Mouse (Mus musculus): ENCODE measurements around the gene Ntf5. TPM values are rescaled to one million over a fixed set of nuclear protein-coding genes. Genes with fewer than 3 reads are reported as not detected.
A peak's percentile ranks its signal among the peaks of the same experiment; 100 is the strongest.

The Ntf5 gene
- total and polyA plus RNA-seq, 2 experiments from 2014 or later = 0.16 TPM

GRCm38 (mm10) chr7:45408949-45409348 is 4.5 kb upstream of the Ntf5 start:
- Histone ChIP-seq H3K4me3 (ENCODE audit: low read length) (no peak overlapping the region), H3K36me3 (ENCODE audit: insufficient read depth, low read length) (no peaks in the 10 kb centered on the region), H3K4me1 (ENCODE audit: insufficient read depth, low read length) (peaks cover 7% of the 10 kb centered on the region), H3K9me3 (ENCODE audit: low read length) (no peaks in the 10 kb centered on the region), H3K4me2 (ENCODE audit: low read depth, low read length) (no peak overlapping the region), H3K9ac (replicated peaks; ENCODE audit: low read length) (no peak overlapping the region), H3K27me3 (ENCODE audit: insufficient read depth, low read length) (peaks cover 73% of the 10 kb centered on the region), H3K27ac (no peak overlapping the region)
- no peak for TF ChIP-seq CTCF (IDR thresholded peaks at IDR 0.05; ENCODE audit: low read depth)
- no peak for ATAC-seq
- no peak for DNase-seq (ENCODE audit: low spot score)
- WGBS = 91% methylated on average over 17 of the region's 17 CpGs

- no peak for DNase-seq (ENCODE audit: low spot score)
- peaks cover 80% of the 10 kb centered on the region for H3K27me3 ChIP-seq (ENCODE audit: insufficient read depth, low read length)
- H3K4me2 ChIP-seq (ENCODE audit: low read depth, low read length) = no peak overlapping the region
- no peak overlapping the region for H3K27ac ChIP-seq
- no peak for TF ChIP-seq CTCF (IDR thresholded peaks at IDR 0.05; ENCODE audit: low read depth)
- no peak overlapping the region for H3K4me3 ChIP-seq (ENCODE audit: low read length)
- 90% methylated on average over 8 of the region's 8 CpGs for WGBS
- no peaks in the 10 kb centered on the region for H3K9me3 ChIP-seq (ENCODE audit: low read length)
- H3K9ac ChIP-seq (replicated peaks; ENCODE audit: low read length) = no peak overlapping the region
- no peak for ATAC-seq
- peaks cover 10% of the 10 kb centered on the region for H3K4me1 ChIP-seq (ENCODE audit: insufficient read depth, low read length)
- H3K36me3 ChIP-seq (ENCODE audit: insufficient read depth, low read length) = no peaks in the 10 kb centered on the region
Observed at GRCm38 (mm10) chr7:45409497-45410163, 3.9 kb upstream of the Ntf5 start.

- Histone ChIP-seq H3K9ac (replicated peaks; ENCODE audit: low read length) (no peak overlapping the region), H3K9me3 (ENCODE audit: low read length) (no peaks in the 10 kb centered on the region), H3K4me3 (ENCODE audit: low read length) (no peak overlapping the region), H3K4me2 (ENCODE audit: low read depth, low read length) (no peak overlapping the region), H3K27ac (no peak overlapping the region), H3K4me1 (ENCODE audit: insufficient read depth, low read length) (peaks cover 10% of the 10 kb centered on the region), H3K36me3 (ENCODE audit: insufficient read depth, low read length) (no peaks in the 10 kb centered on the region), H3K27me3 (ENCODE audit: insufficient read depth, low read length) (peaks cover 78% of the 10 kb centered on the region)
- WGBS = 77% methylated on average over 2 of the region's 2 CpGs
- TF ChIP-seq CTCF (IDR thresholded peaks at IDR 0.05; ENCODE audit: low read depth) = no peak
- DNase-seq (ENCODE audit: low spot score) (no peak), ATAC-seq (no peak)
Observed at GRCm38 (mm10) chr7:45412421-45412820, 1.1 kb upstream of the Ntf5 start.

GRCm38 (mm10) chr7:45413864-45414739 is 607 bp downstream of the Ntf5 start:
- Histone ChIP-seq H3K27me3 (ENCODE audit: insufficient read depth, low read length) (peaks cover 69% of the 10 kb centered on the region), H3K4me3 (ENCODE audit: low read length) (peak overlapping the region; percentile 49), H3K36me3 (ENCODE audit: insufficient read depth, low read length) (no peaks in the 10 kb centered on the region), H3K4me1 (ENCODE audit: insufficient read depth, low read length) (peaks cover 10% of the 10 kb centered on the region), H3K4me2 (ENCODE audit: low read depth, low read length) (peak overlapping the region; percentile 84), H3K9me3 (ENCODE audit: low read length) (no peaks in the 10 kb centered on the region), H3K9ac (replicated peaks; ENCODE audit: low read length) (peak overlapping the region; percentile 54), H3K27ac (no peak overlapping the region)
- no peak for TF ChIP-seq CTCF (IDR thresholded peaks at IDR 0.05; ENCODE audit: low read depth)
- ATAC-seq = no peak
- no peak for DNase-seq (ENCODE audit: low spot score)
- WGBS = 2% methylated on average over 27 of the region's 27 CpGs

- H3K4me3 ChIP-seq (ENCODE audit: low read length) = no peak overlapping the region
- no peaks in the 10 kb centered on the region for H3K9me3 ChIP-seq (ENCODE audit: low read length)
- no peaks in the 10 kb centered on the region for H3K36me3 ChIP-seq (ENCODE audit: insufficient read depth, low read length)
- H3K27ac ChIP-seq = no peak overlapping the region
- H3K9ac ChIP-seq (replicated peaks; ENCODE audit: low read length) = no peak overlapping the region
- no peak for TF ChIP-seq CTCF (IDR thresholded peaks at IDR 0.05; ENCODE audit: low read depth)
- H3K27me3 ChIP-seq (ENCODE audit: insufficient read depth, low read length) = peaks cover 62% of the 10 kb centered on the region
- WGBS = 44% methylated on average over 12 of the region's 12 CpGs
- H3K4me2 ChIP-seq (ENCODE audit: low read depth, low read length) = no peak overlapping the region
- ATAC-seq = no peak
- no peak for DNase-seq (ENCODE audit: low spot score)
- H3K4me1 ChIP-seq (ENCODE audit: insufficient read depth, low read length) = peaks cover 10% of the 10 kb centered on the region
Observed at GRCm38 (mm10) chr7:45414740-45415224, 1.3 kb downstream of the Ntf5 start.

GRCm38 (mm10) chr7:45415636-45416035 is 2.1 kb downstream of the Ntf5 start:
- Histone ChIP-seq H3K27me3 (ENCODE audit: insufficient read depth, low read length) (peaks cover 59% of the 10 kb centered on the region), H3K27ac (no peak overlapping the region), H3K36me3 (ENCODE audit: insufficient read depth, low read length) (no peaks in the 10 kb centered on the region), H3K4me3 (ENCODE audit: low read length) (peak overlapping the region; percentile 10; the same call in 1 of the 2 replicates), H3K9ac (replicated peaks; ENCODE audit: low read length) (no peak overlapping the region), H3K4me2 (ENCODE audit: low read depth, low read length) (peak overlapping the region; percentile 1; the same call in 1 of the 2 replicates), H3K4me1 (ENCODE audit: insufficient read depth, low read length) (peaks cover 10% of the 10 kb centered on the region), H3K9me3 (ENCODE audit: low read length) (no peaks in the 10 kb centered on the region)
- WGBS = 14% methylated on average over 37 of the region's 37 CpGs
- no peak for ATAC-seq
- DNase-seq (ENCODE audit: low spot score) = no peak
- no peak for TF ChIP-seq CTCF (IDR thresholded peaks at IDR 0.05; ENCODE audit: low read depth)

Measured in hindbrain, postnatal 0 days (tissue).